Mouse (Mus musculus) MEL (cell line): ENCODE measurements at regions not wholly inside any gene's neighbourhood (a gene's known extent, or its start where the extent isn't known, plus 50 kb on each side); places are given as distances from the start of the nearest gene placed in this dataset.
A peak's percentile ranks its signal among the peaks of the same experiment; 100 is the strongest.

ENCODE experiments used
- DNase-seq: peaks from one replicate; pipeline ENCODE4 v3.0.0; 2011; ENCODE audit warnings: low read depth, low spot score
- H3K27ac ChIP-seq: 2 replicates; pipeline ENCODE4 v1.5.1; 2012; ENCODE audit warnings: low read depth, mild to moderate bottlenecking, control low read depth, low read length, moderate library complexity; ENCODE audit not compliant: control insufficient read depth
- H3K27me3 ChIP-seq, 2 experiments: fragments of 150-350 bp in 1 of 2; sonication (generic) in 1 of 2; 2 replicates each; pipeline ENCODE4 v1.6.1; 2012; ENCODE audit warnings: low read length in 2 of 2, mild to moderate bottlenecking in 2 of 2, improper control_type of control experiment in 1 of 2, moderate library complexity in 1 of 2; ENCODE audit not compliant: insufficient read depth in 2 of 2, control insufficient read depth in 1 of 2
- H3K36me3 ChIP-seq, 2 experiments: 2 replicates each; pipeline ENCODE4 v1.6.1; 2012 to 2014; ENCODE audit warnings: low read length in 2 of 2, improper control_type of control experiment in 1 of 2, inconsistent platforms in 1 of 2, mild to moderate bottlenecking in 1 of 2; ENCODE audit not compliant: insufficient read depth in 2 of 2, control insufficient read depth in 1 of 2
- H3K4me1 ChIP-seq, 2 experiments: fragments of 150-350 bp in 1 of 2; sonication (generic) in 1 of 2; 2 replicates each; pipeline ENCODE4 v1.6.1; 2012; ENCODE audit warnings: low read length in 2 of 2, improper control_type of control experiment in 1 of 2, mild to moderate bottlenecking in 1 of 2; ENCODE audit not compliant: insufficient read depth in 2 of 2, control insufficient read depth in 1 of 2
- H3K4me3 ChIP-seq, 2 experiments: fragments of 150-350 bp in 1 of 2; sonication (generic) in 1 of 2; 2 replicates each; pipeline ENCODE4 v1.5.1; 2012; ENCODE audit warnings: low read depth in 2 of 2, low read length in 2 of 2, mild to moderate bottlenecking in 2 of 2, moderate library complexity in 2 of 2, control low read depth in 1 of 2, improper control_type of control experiment in 1 of 2; ENCODE audit not compliant: control insufficient read depth in 1 of 2, insufficient read depth in 1 of 2
- H3K79me2 ChIP-seq: 2 replicates; pipeline ENCODE4 v1.6.1; 2012; ENCODE audit warnings: mild to moderate bottlenecking, low read length, moderate library complexity; ENCODE audit not compliant: control insufficient read depth, poor library complexity, insufficient read depth
- H3K9ac ChIP-seq: 2 replicates; pipeline ENCODE4 v1.6.1; 2012; ENCODE audit warnings: low read depth, mild to moderate bottlenecking, control low read depth, low read length, moderate library complexity; ENCODE audit not compliant: control insufficient read depth, poor library complexity, severe bottlenecking
- H3K9me3 ChIP-seq: fragments of 150-350 bp; sonication (generic); replicated peaks from 2 replicates; pipeline ENCODE4 v1.6.1; 2012; ENCODE audit warnings: mild to moderate bottlenecking, low read length, improper control_type of control experiment, moderate library complexity; ENCODE audit not compliant: insufficient read depth
- CHD2 ChIP-seq: IDR thresholded peaks from 2 replicates; pipeline ENCODE4 v1.6.1; 2011; ENCODE audit warnings: low read length, improper control_type of control experiment
- CTCF ChIP-seq, 3 experiments: IDR thresholded peaks in 2 of 3; conservative IDR thresholded peaks in 1 of 3; 2 replicates each; pipeline ENCODE4 v1.5.1; 2011 to 2012; ENCODE audit warnings: low read length in 3 of 3, low read depth in 2 of 3, mild to moderate bottlenecking in 2 of 3, improper control_type of control experiment in 1 of 3, inconsistent platforms in 1 of 3, mixed read lengths in 1 of 3, moderate library complexity in 1 of 3; ENCODE audit not compliant: control insufficient read depth in 1 of 3, insufficient read depth in 1 of 3, poor library complexity in 1 of 3, severe bottlenecking in 1 of 3
- ELF1 ChIP-seq: IDR thresholded peaks from 2 replicates; pipeline ENCODE4 v1.6.1; 2014; ENCODE audit warnings: low read depth, mild to moderate bottlenecking, inconsistent platforms, low read length, improper control_type of control experiment, moderate library complexity
- GABPA ChIP-seq: IDR thresholded peaks from 2 replicates; pipeline ENCODE4 v1.6.1; 2012; ENCODE audit warnings: low read depth, mild to moderate bottlenecking, inconsistent platforms, low read length, improper control_type of control experiment, moderate library complexity
- GATA1 ChIP-seq: IDR thresholded peaks from 2 replicates; pipeline ENCODE4 v1.6.1; 2011; ENCODE audit warnings: low read depth, low read length, improper control_type of control experiment
- JUND ChIP-seq: IDR thresholded peaks from 2 replicates; pipeline ENCODE4 v1.6.1; 2011; ENCODE audit warnings: low read depth, mild to moderate bottlenecking, improper control_type of control experiment, low read length
- MEF2A ChIP-seq: IDR thresholded peaks from 2 replicates; pipeline ENCODE4 v1.6.1; 2014; ENCODE audit warnings: low read depth, mild to moderate bottlenecking, inconsistent platforms, low read length, improper control_type of control experiment; ENCODE audit not compliant: poor library complexity, insufficient replicate concordance, severe bottlenecking; ENCODE audit errors: extremely low read depth
- MYB ChIP-seq: IDR thresholded peaks from 2 replicates; pipeline ENCODE4 v1.6.1; 2011; ENCODE audit warnings: mild to moderate bottlenecking, low read depth, low read length, improper control_type of control experiment
- MYC ChIP-seq: IDR thresholded peaks from 2 replicates; pipeline ENCODE4 v1.6.1; 2011; ENCODE audit warnings: low read depth, mild to moderate bottlenecking, low read length, improper control_type of control experiment, moderate library complexity
- NRF1 ChIP-seq: IDR thresholded peaks from 2 replicates; pipeline ENCODE4 v1.6.1; 2014; ENCODE audit warnings: low read depth, mild to moderate bottlenecking, inconsistent platforms, low read length, improper control_type of control experiment, moderate library complexity; ENCODE audit not compliant: poor library complexity, insufficient read depth, severe bottlenecking
- POLR2A ChIP-seq, 2 experiments: IDR thresholded peaks; 2 replicates each; pipeline ENCODE4 v1.6.1; 2011 to 2012; ENCODE audit warnings: low read length in 2 of 2, mild to moderate bottlenecking in 2 of 2, control low read depth in 1 of 2, improper control_type of control experiment in 1 of 2, low read depth in 1 of 2, moderate library complexity in 1 of 2; ENCODE audit not compliant: control insufficient read depth in 1 of 2, insufficient read depth in 1 of 2, poor library complexity in 1 of 2
- RAD21 ChIP-seq: IDR thresholded peaks from 2 replicates; pipeline ENCODE4 v1.6.1; 2011; ENCODE audit warnings: mild to moderate bottlenecking, low read depth, low read length, improper control_type of control experiment
- RCOR1 ChIP-seq: IDR thresholded peaks from 2 replicates; pipeline ENCODE4 v1.6.1; 2012; ENCODE audit warnings: low read depth, mild to moderate bottlenecking, inconsistent platforms, low read length, improper control_type of control experiment
- SIN3A ChIP-seq: IDR thresholded peaks from 2 replicates; pipeline ENCODE4 v1.6.1; 2012; ENCODE audit warnings: low read length, improper control_type of control experiment, inconsistent platforms
- SMC3 ChIP-seq: IDR thresholded peaks from 2 replicates; pipeline ENCODE4 v1.6.1; 2011; ENCODE audit warnings: low read depth, low read length, improper control_type of control experiment
- TAL1 ChIP-seq: IDR thresholded peaks from 2 replicates; pipeline ENCODE4 v1.6.1; 2012; ENCODE audit warnings: mild to moderate bottlenecking, inconsistent platforms, low read length, moderate library complexity, mixed read lengths
- TBP ChIP-seq: IDR thresholded peaks from 2 replicates; pipeline ENCODE4 v1.8.0; 2011; ENCODE audit warnings: low read depth, low read length, improper control_type of control experiment
- ZC3H11A ChIP-seq: IDR thresholded peaks from 2 replicates; pipeline ENCODE4 v1.6.1; 2012; ENCODE audit warnings: low read depth, mild to moderate bottlenecking, inconsistent platforms, low read length, improper control_type of control experiment
- ZKSCAN1 ChIP-seq: IDR thresholded peaks from 2 replicates; pipeline ENCODE4 v1.6.1; 2012; ENCODE audit warnings: low read depth, mild to moderate bottlenecking, inconsistent platforms, low read length, improper control_type of control experiment, moderate library complexity
- ZMIZ1 ChIP-seq: IDR thresholded peaks from 2 replicates; pipeline ENCODE4 v1.6.1; 2012; ENCODE audit warnings: low read depth, mild to moderate bottlenecking, inconsistent platforms, low read length, improper control_type of control experiment, moderate library complexity

- peak; percentile 21 for DNase-seq
- Histone ChIP-seq H3K4me1 (peaks cover 0 to 4% of the 10 kb centered on the region in 2 experiments; a peak in 1 of 4 replicates), H3K79me2 (no peaks in the 10 kb centered on the region), H3K9me3 (no peaks in the 10 kb centered on the region), H3K27ac (no peak overlapping the region), H3K36me3 (peaks cover 0 to 3% of the 10 kb centered on the region in 2 experiments; a peak in 2 of 4 replicates), H3K27me3 (no peaks in the 10 kb centered on the region), H3K9ac (no peak overlapping the region), H3K4me3 (no peak overlapping the region)
- no peak for TF ChIP-seq ZKSCAN1
- TF ChIP-seq GATA1 = peak; percentile 36; the same call in 1 of the 2 replicates
Measured at GRCm38 (mm10) chr3:103430131-103430530, 144.9 kb upstream of the Syt6 start.

GRCm38 (mm10) chr3:103432254-103432653 lies 142.8 kb upstream of the Syt6 start:
- Histone ChIP-seq H3K4me1 (peaks cover 0 to 4% of the 10 kb centered on the region in 2 experiments; a peak in 1 of 4 replicates), H3K9me3 (no peaks in the 10 kb centered on the region), H3K27me3 (no peaks in the 10 kb centered on the region), H3K4me3 (no peak overlapping the region), H3K9ac (no peak overlapping the region), H3K27ac (no peak overlapping the region), H3K79me2 (no peaks in the 10 kb centered on the region), H3K36me3 (peaks cover 0 to 3% of the 10 kb centered on the region in 2 experiments; a peak in 2 of 4 replicates)
- TF ChIP-seq CTCF (IDR thresholded peaks at IDR 0.05 in 2 of 3, conservative IDR thresholded peaks at IDR 0.05 in 1 of 3; ENCODE audit: control insufficient read depth in 1 of 3, insufficient read depth in 1 of 3, low read depth in 2 of 3, low read length in 3 of 3, poor library complexity in 1 of 3, severe bottlenecking in 1 of 3) (no peak), TAL1 (no peak), CHD2 (no peak), GATA1 (no peak)
- no peak for DNase-seq

GRCm38 (mm10) chr3:103436902-103437603 lies 138.0 kb upstream of the Syt6 start:
- H3K36me3 ChIP-seq = no peaks in the 10 kb centered on the region
- no peaks in the 10 kb centered on the region for H3K79me2 ChIP-seq
- TF ChIP-seq RAD21 (no peak), GABPA (no peak), SMC3 (no peak), MEF2A (no peak), ELF1 (no peak), MYC (no peak), ZC3H11A (no peak), TBP (no peak), GATA1 (no peak), RCOR1 (no peak), ZMIZ1 (no peak), TAL1 (no peak), NRF1 (no peak), POLR2A (IDR thresholded peaks at IDR 0.05; ENCODE audit: control insufficient read depth in 1 of 2, insufficient read depth in 1 of 2, low read depth in 1 of 2, low read length in 2 of 2, poor library complexity in 1 of 2) (no peak), MYB (no peak), JUND (no peak), SIN3A (no peak)
- DNase-seq = no peak
- peaks cover 0 to 3% of the 10 kb centered on the region in 2 experiments; a peak in 2 of 4 replicates for H3K27me3 ChIP-seq
- H3K9ac ChIP-seq = no peak overlapping the region
- H3K27ac ChIP-seq = no peak overlapping the region
- no peak overlapping the region for H3K4me3 ChIP-seq
- no peaks in the 10 kb centered on the region for H3K9me3 ChIP-seq
- no peaks in the 10 kb centered on the region for H3K4me1 ChIP-seq
